Mouse (Mus musculus): Measurements from ENCODE around the gene Mip.

GRCm38 (mm10) chr10:128256328-128256727, 30.7 kb downstream of the Mip start:
- TF ChIP-seq CTCF (IDR thresholded peaks at IDR 0.05; ENCODE audit: control insufficient read depth, insufficient read depth, low read length) (no peak), POLR2A (IDR thresholded peaks at IDR 0.05; ENCODE audit: borderline replicate concordance, control insufficient read depth, low read depth, low read length) (no peak)

Data from bone marrow, adult 2 months (tissue).